Mouse (Mus musculus) forebrain, embryonic 16.5 days (tissue): Measurements from ENCODE around the gene Syn2. TPM values are rescaled to one million over a fixed set of nuclear protein-coding genes. Genes with fewer than 3 reads are reported as not detected.

ENCODE experiments used
- ATAC-seq: fragments of 200-750 bp; cut with Nextera tagmentation; 2 replicates; pipeline ENCODE4 v1.8.0; 2017; ENCODE audit warnings: mild to moderate bottlenecking, moderate library complexity
- H3K27ac ChIP-seq: fragments of 300-500 bp; sonication (generic); 2 replicates; pipeline ENCODE4 v1.5.1; 2014; ENCODE audit warnings: low read length, control low read depth
- H3K27me3 ChIP-seq: fragments of 300-500 bp; sonication (generic); replicated peaks from 2 replicates; pipeline ENCODE4 v1.6.1; 2014; ENCODE audit warnings: low read length; ENCODE audit not compliant: control insufficient read depth, insufficient read depth
- H3K36me3 ChIP-seq: fragments of 300-500 bp; sonication (generic); 2 replicates; pipeline ENCODE4 v1.6.1; 2014; ENCODE audit not compliant: control insufficient read depth, insufficient read depth
- H3K4me1 ChIP-seq: fragments of 300-500 bp; sonication (generic); replicated peaks from 2 replicates; pipeline ENCODE4 v1.6.1; 2014; ENCODE audit warnings: low read length; ENCODE audit not compliant: control insufficient read depth, insufficient read depth
- H3K4me2 ChIP-seq: fragments of 300-500 bp; sonication (generic); 2 replicates; pipeline ENCODE4 v1.6.1; 2014; ENCODE audit warnings: mild to moderate bottlenecking, low read length, control low read depth
- H3K4me3 ChIP-seq: fragments of 300-500 bp; sonication (generic); replicated peaks from 2 replicates; pipeline ENCODE4 v1.5.1; 2014; ENCODE audit warnings: mild to moderate bottlenecking, low read length, control low read depth
- H3K9ac ChIP-seq: fragments of 300-500 bp; sonication (generic); replicated peaks from 2 replicates; pipeline ENCODE4 v1.6.1; 2014; ENCODE audit warnings: low read depth, low read length, control low read depth
- H3K9me3 ChIP-seq: fragments of 300-500 bp; sonication (generic); 2 replicates; pipeline ENCODE4 v1.6.1; 2016; ENCODE audit warnings: low read length; ENCODE audit not compliant: control insufficient read depth
- WGBS: fragments of 180-500 bp; shearing (Covaris S2); extraction: QIAGEN DNeasy Blood & Tissue Kit; methylation state at CpG from one replicate; pipeline ENCODE4 v1.1.7; 2014; 5-methylcytosine and 5-hydroxymethylcytosine counted together
- polyA plus RNA-seq: library from polyadenylated mRNA; unstranded; fragments of >200 nt; fragmentation: Nextera tagmentation; extraction: Ambion mirVana; gene quantifications from 2 replicates; pipeline ENCODE4 v1.2.1, GENCODE M21; 2015

Gene Syn2
- polyA plus RNA-seq, 1 experiment from 2014 or later: 37.1 TPM

GRCm38 (mm10) chr6:115124675-115125357, 9.9 kb upstream of the Syn2 start:
- WGBS: 30% methylated on average over 2 of the region's 2 CpGs
- H3K27ac ChIP-seq: peak overlapping the region; percentile 84
- no peaks in the 10 kb centered on the region for H3K9me3 ChIP-seq
- peaks cover 44% of the 10 kb centered on the region for H3K4me1 ChIP-seq
- no peaks in the 10 kb centered on the region for H3K27me3 ChIP-seq
- no peak for ATAC-seq
- H3K36me3 ChIP-seq: no peaks in the 10 kb centered on the region
- no peak overlapping the region for H3K4me3 ChIP-seq
- H3K9ac ChIP-seq: no peak overlapping the region
- H3K4me2 ChIP-seq: no peak overlapping the region

GRCm38 (mm10) chr6:115125358-115125720, 9.4 kb upstream of the Syn2 start:
- Histone ChIP-seq H3K4me2 (no peak overlapping the region), H3K4me3 (no peak overlapping the region), H3K27me3 (no peaks in the 10 kb centered on the region), H3K36me3 (no peaks in the 10 kb centered on the region), H3K27ac (peak overlapping the region; percentile 84), H3K9ac (no peak overlapping the region), H3K4me1 (peaks cover 44% of the 10 kb centered on the region), H3K9me3 (no peaks in the 10 kb centered on the region)
- 34% methylated on average over 1 of the region's 1 CpGs for WGBS
- ATAC-seq: no peak

- Histone ChIP-seq H3K27me3 (no peaks in the 10 kb centered on the region), H3K4me1 (peaks cover 44% of the 10 kb centered on the region), H3K27ac (peak overlapping the region; percentile 88), H3K4me3 (no peak overlapping the region), H3K9me3 (no peaks in the 10 kb centered on the region), H3K9ac (no peak overlapping the region), H3K36me3 (no peaks in the 10 kb centered on the region), H3K4me2 (no peak overlapping the region)
- 16% methylated on average over 2 of the region's 2 CpGs for WGBS
- ATAC-seq: peak; percentile 78
Measured at GRCm38 (mm10) chr6:115126232-115126785, 8.4 kb upstream of the Syn2 start.

GRCm38 (mm10) chr6:115126851-115127250, 7.9 kb upstream of the Syn2 start:
- Histone ChIP-seq H3K4me3 (no peak overlapping the region), H3K9me3 (no peaks in the 10 kb centered on the region), H3K4me1 (peaks cover 44% of the 10 kb centered on the region), H3K36me3 (no peaks in the 10 kb centered on the region), H3K4me2 (no peak overlapping the region), H3K27ac (peak overlapping the region; percentile 88), H3K9ac (no peak overlapping the region), H3K27me3 (no peaks in the 10 kb centered on the region)
- ATAC-seq: peak; percentile 21
- 39% methylated on average over 3 of the region's 3 CpGs for WGBS

- H3K9me3 ChIP-seq: no peaks in the 10 kb centered on the region
- WGBS: 72% methylated on average over 5 of the region's 5 CpGs
Measured at GRCm38 (mm10) chr6:115127255-115127824, 7.4 kb upstream of the Syn2 start.

GRCm38 (mm10) chr6:115135332-115135649, 589 bp downstream of the Syn2 start:
- no peak for ATAC-seq
- 3% methylated on average over 25 of the region's 27 CpGs for WGBS

More at GRCm38 (mm10) chr6:115127255-115127824, 7.4 kb upstream of the Syn2 start:
- Histone ChIP-seq H3K27ac (peak overlapping the region; percentile 88), H3K9ac (no peak overlapping the region), H3K4me2 (no peak overlapping the region), H3K36me3 (no peaks in the 10 kb centered on the region), H3K4me1 (peaks cover 44% of the 10 kb centered on the region), H3K27me3 (no peaks in the 10 kb centered on the region), H3K4me3 (no peak overlapping the region)
- no peak for ATAC-seq

GRCm38 (mm10) chr6:115136156-115136555, 1.5 kb downstream of the Syn2 start:
- ATAC-seq: no peak
- H3K36me3 ChIP-seq: no peaks in the 10 kb centered on the region
- H3K27ac ChIP-seq: no peak overlapping the region
- peaks cover 15% of the 10 kb centered on the region for H3K4me1 ChIP-seq
- WGBS: 59% methylated on average over 7 of the region's 9 CpGs
- no peaks in the 10 kb centered on the region for H3K9me3 ChIP-seq
- no peaks in the 10 kb centered on the region for H3K27me3 ChIP-seq
- H3K4me3 ChIP-seq: peak overlapping the region; percentile 30
- peak overlapping the region; percentile 44 for H3K4me2 ChIP-seq
- H3K9ac ChIP-seq: no peak overlapping the region

More at GRCm38 (mm10) chr6:115135332-115135649, 589 bp downstream of the Syn2 start:
- Histone ChIP-seq H3K36me3 (no peaks in the 10 kb centered on the region), H3K27me3 (no peaks in the 10 kb centered on the region), H3K4me1 (peaks cover 15% of the 10 kb centered on the region), H3K27ac (peak overlapping the region; percentile 27; the same call in 1 of the 2 replicates), H3K9me3 (no peaks in the 10 kb centered on the region), H3K9ac (peak overlapping the region; percentile 77), H3K4me2 (peak overlapping the region; percentile 76), H3K4me3 (peak overlapping the region; percentile 81)

GRCm38 (mm10) chr6:115141446-115141845, 6.7 kb downstream of the Syn2 start:
- WGBS: 65% methylated on average over 4 of the region's 4 CpGs
- Histone ChIP-seq H3K9ac (no peak overlapping the region), H3K4me1 (peaks cover 5% of the 10 kb centered on the region; the same call in 1 of the 2 replicates), H3K4me3 (no peak overlapping the region), H3K36me3 (no peaks in the 10 kb centered on the region), H3K4me2 (no peak overlapping the region), H3K27me3 (no peaks in the 10 kb centered on the region), H3K27ac (no peak overlapping the region), H3K9me3 (no peaks in the 10 kb centered on the region)
- ATAC-seq: no peak

- no peaks in the 10 kb centered on the region for H3K36me3 ChIP-seq
- ATAC-seq: no peak
- H3K9ac ChIP-seq: no peak overlapping the region
- H3K4me3 ChIP-seq: no peak overlapping the region
- 74% methylated on average over 4 of the region's 4 CpGs for WGBS
- H3K9me3 ChIP-seq: no peaks in the 10 kb centered on the region
- H3K4me1 ChIP-seq: peaks cover 9% of the 10 kb centered on the region
- H3K4me2 ChIP-seq: no peak overlapping the region
- no peaks in the 10 kb centered on the region for H3K27me3 ChIP-seq
- no peak overlapping the region for H3K27ac ChIP-seq
Measured at GRCm38 (mm10) chr6:115161175-115161574, 26.5 kb downstream of the Syn2 start.
